Mouse (Mus musculus) B cell, adult 2 months (primary cell): ENCODE results near the gene Naglu.

ENCODE experiments used
- DNase-seq, 2 experiments: peaks; one replicate each; pipeline ENCODE4 v3.0.0; 2022

Gene Naglu

DNA sequence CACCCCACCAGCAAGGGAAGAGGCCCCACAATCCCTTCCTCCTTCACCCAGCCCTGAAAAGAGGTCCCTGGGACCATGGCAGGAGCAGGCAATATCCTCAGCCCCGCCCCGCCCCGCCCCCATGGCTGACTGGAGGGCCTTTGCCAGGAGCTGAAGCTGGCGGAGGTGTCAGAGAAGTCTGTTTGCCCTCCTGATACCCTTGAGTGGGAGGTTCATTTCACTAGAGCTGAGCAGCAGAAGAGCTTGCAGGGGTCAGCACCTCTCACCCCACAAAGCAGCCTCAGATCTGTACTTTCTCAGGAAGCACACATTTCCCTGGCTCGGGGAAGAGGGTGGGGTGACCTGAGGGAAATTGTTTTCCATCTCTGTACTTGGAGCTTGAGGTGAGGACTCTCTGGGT, 11.1 kb upstream of the Naglu start:
- DNase-seq, result no peak

DNA sequence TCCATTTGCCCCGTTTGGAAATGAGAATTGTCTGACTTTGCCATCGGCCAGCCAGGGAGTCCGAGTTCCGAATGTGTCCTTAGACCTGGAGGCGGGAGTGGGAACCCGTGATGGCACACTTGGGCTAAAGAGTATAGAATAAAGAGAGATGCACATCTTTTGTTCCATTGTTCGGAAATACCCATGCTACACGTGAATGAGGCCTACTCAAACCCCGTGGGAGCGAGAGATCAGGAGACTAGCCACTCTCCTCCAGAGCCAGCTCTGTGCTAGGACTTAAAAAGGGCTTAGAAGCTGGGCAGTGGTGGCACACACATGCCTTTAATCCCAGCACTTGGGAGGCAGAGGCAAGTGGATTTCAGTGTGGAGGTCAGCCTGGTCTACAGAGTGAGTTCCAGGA, 10.3 kb upstream of the Naglu start:
- DNase-seq, result no peak

DNA sequence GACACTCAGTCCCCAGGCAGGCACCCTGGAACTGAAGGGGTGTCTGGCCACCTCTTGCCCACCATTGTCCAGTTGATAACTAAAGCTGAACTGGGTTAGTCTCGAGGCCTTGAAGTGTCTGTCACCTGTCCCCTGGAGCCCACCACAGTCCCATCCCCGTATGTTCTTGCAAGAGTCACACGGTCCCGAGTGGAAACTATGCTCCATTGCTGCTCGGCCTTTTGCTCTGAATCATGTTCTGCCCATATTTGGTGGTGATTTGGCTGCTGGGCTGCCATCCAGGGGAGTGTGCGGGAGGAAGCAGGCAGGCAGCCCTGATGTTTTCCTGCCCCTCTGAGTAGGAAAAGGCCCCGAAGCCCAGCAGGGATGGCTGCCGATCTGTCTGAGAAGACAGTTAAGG, 9.7 kb upstream of the Naglu start:
- DNase-seq, result no peak

DNA sequence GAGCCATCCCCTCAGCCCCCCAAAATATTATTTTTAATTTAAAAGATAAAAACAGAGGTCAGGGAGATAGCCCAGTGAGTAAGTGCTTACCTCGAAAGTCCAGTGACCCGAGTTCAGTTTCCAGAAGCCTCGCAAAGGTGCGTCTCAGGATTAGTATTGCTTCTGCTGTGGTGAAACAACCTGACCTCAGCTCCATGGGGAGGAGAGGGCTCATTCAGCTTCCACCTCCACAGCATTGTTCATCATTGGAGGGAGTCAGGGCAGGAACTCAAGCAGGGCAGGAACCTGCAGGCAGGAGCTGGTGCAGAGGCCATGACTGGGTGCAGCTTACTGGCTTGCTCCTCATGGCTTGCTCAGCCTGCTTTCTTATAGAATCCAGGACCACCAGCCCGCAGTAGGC, 8.8 kb upstream of the Naglu start:
- no peak for DNase-seq

DNA sequence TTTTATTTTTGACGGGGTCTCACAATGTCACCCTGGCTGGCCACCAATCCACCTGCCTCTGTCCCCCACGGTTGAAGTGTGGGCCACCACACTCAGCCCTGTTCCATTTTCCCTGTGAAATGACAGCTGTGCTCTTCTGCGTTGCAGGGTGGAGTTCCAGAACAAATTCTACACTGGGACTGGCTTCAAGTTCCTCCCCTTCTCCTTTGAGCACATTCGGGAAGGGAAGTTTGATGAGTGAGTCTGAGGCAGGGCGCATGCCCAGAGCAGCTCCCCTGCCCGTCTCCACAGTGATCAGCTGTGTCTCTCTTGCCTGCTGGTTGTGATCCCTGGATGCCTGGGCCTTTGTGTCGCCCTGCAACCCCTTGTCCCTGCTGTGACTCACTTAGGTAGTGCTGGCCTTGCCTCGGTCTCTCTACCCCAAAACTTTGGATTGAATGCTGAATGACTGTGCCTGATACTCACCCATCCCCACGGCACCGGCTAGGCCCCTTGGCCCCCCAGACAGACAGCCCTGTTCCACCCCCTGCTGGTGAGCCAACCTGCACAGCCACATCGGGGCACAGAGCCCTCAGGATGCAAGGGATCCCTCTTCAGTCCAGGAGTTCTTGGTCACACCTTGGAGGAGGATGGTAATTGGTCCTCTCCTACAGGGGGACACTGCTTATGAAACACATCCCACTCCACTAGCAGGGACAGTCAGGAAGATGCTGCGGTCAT, 7.5 kb upstream of the Naglu start:
- DNase-seq, result no peak

DNA sequence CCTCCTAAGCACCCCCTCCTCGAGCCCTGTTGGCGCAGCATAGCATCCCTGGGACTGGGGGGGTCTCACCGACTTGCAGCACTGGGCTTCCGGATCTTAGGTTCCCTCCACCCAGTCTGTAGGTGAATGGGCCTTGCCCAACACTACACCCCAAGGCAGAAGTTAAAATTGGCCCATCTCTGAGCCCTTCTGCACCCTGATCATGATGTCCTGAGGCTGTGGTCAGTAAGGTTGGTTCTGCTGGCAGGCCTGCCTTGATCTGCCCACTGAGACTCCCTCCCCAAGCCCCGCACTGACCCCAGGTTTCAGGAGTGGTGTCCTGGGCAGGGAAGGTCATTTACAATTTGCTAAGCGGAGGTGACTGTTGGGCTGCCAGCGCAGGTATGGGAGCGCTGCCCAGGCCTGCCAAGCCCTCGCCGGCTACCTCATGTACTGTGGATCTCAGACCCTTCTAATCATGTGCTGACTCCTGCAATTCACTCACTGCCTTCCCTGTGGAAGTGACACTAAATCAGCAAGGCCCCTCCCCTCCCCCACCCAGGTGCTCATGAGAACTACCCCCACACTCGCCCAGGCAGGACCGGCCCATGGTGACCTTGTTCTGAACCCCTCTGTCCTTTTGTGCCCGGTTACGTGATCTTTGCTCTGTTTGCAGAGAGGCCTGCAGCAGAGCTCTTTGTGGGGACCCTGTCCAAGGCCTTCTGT, 6.7 kb upstream of the Naglu start:
- no peak for DNase-seq

DNA sequence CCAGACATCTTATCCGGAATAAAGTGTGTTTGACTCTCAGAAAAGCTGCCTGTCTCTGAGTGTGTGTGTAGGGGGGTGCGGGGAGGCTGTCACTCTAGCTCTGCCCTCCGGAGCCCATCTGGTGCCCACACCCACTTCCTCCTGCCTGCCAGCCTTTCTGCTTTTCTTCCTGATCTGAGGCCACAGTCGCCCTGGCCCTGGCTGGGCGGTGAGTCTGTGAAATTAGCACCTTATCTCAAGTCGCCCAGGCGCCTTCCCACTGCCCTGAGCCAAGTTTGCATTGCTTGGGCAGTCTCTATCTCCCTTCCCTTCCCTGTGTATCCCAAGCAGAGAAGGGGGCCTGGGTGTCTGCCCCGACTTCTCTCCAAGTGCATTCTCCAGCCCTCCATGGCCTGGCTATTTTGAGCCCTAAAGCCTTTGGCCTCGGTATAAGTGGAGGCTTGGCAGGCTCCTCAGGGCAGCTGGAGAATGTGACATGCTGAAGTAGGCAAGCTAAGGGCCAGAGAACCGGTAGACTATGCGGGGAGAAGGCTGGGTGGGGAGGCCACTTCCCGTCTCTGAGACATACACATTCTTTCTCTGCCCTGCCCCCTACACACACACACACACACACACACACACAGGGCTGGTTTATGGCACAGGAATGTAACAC, 6.0 kb upstream of the Naglu start:
- DNase-seq, result peak; percentile 62 to 65

DNA sequence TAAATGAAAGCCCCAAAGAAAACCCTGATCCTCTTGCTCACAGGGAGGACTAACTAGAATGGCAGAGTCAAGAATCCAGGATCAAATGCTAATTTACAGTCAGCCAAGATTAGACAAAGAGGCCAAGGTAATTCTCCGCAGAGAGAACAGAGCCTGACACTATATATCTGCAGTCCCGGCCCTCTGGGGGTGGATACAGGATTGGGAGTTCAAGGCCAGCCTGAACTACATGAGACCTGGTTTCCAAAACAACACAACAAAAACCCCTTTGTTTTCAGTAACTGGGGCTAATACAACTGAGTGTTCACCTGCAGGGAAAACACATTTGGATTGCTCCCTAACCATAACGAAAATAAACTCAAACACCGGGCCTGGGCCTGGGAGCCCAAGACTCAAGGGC, 5.3 kb upstream of the Naglu start:
- DNase-seq, result no peak

DNA sequence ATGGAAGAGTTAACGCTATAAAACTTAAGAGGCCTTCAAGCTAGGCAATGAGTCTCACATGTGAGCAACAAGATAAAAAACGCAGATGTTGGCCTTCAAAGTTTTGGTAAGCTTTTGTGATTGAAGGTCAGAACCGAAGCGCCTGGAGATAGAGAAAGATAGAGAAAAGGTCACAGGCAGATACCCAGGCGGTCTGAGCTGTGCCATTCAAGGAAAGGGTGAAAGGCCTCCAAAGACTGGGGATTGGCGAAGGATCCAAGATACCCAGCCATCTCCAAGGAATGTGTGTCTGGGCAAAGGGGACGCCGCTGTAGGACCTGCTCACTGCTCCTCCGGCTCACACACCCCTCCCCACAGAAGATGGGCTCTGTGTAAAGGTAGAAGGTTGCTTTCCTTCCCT, 4.8 kb upstream of the Naglu start:
- DNase-seq, result no peak

DNA sequence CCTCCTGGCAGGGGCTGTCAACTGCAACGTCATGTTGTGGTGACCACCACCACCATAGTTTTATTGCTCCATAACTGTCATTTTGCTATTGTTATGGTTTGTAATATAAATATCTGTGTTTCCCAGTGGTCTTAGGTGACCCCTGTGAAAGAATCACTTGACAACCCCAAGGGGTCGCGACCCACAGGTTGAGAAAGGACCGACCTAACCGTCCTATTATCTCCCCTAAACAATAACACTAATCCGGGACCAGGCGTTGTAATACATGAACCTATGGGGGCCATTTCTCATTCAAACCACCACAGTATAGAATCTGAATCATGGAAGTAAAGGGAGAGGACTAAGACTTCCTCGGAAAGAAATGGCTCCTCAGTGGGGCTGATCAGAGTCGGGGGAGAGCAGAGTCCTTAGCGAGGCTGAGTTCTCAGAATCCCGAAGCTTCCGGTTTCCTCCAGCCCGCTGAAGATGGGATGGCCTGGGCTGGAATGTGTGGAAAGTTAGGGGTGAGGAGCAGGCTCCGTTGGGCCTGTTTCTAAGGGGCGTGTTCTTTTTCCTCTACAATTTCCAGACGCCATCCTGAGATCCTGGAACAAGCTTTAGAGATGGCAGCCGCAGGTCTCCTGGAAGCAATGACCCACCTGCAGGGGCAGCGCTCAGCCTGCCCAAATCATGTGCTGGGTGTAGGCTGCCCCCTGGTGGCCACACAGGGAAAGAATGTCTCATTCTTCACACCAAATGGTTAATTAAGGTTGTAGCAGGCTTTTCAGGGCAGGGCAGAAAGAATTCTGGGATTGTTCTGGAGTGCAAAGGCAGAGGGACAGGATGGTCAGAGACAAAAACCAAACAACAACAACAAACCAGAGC, 3.0 kb upstream of the Naglu start:
- peak; percentile 90 to 91 for DNase-seq

DNA sequence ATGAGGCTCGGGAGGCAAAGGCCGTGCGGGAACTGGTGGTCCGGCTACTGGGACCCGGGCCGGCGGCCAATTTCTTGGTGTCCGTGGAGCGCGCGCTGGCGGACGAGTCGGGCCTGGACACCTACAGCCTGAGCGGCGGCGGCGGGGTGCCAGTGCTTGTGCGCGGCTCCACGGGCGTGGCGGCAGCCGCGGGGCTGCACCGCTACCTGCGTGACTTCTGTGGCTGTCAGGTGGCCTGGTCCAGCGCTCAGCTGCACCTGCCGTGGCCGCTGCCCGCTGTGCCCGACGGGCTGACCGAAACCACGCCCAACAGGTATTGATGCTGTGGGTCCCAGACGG, 346 bp downstream of the Naglu start:
- no peak for DNase-seq

DNA sequence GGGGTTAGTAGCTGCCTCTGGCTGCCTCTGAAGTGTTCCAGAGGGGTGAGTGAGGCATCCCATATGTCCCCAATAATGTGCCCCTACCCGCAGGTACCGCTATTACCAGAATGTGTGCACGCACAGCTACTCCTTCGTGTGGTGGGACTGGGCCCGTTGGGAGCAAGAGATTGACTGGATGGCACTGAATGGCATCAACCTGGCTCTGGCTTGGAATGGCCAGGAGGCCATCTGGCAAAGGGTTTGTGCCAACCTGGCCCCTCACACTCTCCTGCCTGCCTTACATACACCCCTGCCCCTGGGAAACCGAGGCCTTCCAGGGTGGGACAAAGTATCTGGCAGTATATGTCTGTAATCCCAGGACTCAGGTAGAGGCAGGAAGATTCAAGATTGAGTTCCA, 1.2 kb downstream of the Naglu start:
- no peak for DNase-seq

DNA sequence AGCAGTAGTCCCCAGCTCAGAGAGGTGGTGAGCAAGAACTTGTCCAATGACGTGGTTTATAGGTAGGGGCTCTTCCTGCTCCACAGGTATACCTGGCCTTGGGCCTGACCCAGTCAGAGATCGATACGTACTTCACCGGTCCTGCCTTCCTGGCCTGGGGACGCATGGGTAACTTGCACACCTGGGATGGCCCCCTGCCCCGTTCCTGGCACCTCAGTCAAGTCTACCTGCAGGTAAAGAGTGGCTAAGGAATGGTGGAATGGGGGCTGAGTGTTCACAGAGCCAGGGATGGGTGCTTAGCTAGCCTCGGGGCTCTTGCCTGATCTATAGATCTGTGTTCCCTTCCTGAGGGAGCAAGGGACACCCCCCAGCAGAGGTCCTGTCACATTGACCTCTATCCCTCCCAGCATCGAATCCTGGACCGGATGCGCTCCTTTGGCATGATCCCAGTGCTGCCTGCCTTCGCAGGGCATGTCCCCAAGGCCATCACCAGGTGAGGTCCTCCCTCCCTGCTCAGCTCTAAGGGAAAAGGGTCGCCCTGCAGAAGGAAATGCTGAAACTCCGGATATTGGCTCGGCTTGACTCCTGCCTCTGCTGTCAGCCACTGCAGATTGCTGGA, 2.1 kb downstream of the Naglu start:
- DNase-seq, result no peak

DNA sequence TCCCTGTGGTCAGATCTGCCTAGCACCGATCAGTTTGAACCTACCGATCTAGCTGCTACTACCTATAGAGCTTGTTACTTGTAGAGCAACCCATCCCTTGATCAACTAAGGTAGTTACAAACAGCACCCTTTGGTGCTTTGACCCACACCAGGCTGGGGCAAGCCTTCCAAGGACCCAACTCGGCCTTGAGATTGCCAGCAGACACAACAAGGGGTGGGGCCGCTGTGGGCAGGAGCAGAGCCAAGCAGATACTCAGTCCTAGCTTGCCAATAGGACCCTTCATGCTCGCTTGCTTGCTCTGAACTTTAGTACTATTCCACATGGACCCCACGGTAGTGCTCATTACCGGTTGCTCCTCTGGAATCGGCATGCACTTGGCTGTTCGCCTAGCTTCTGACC, 8.3 kb downstream of the Naglu start, which contains the start of gene Hsd17b1:
TSS of gene Hsd17b1 (plus strand) at position 291 of the 400 bp plus-strand sequence.
- no peak for DNase-seq

DNA sequence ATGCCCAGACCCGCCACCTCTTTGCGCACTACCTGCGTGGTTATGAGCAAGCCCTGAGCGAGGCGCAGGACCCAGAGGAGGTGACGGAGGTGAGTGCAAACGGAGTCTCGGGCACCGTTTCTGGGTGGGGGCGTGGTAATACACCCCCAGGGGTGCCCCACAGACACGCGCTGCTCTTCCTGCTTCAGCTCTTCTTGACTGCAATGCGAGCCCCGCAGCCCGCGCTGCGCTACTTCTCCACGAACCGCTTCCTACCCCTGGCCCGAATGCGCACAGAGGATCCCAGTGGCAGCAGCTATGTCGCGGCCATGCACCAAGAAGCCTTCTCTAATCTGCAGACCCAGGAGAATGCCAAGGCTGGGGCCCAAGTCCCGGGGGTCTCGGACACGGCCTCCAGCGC, 9.9 kb downstream of the Naglu start:
- no peak for DNase-seq

DNA sequence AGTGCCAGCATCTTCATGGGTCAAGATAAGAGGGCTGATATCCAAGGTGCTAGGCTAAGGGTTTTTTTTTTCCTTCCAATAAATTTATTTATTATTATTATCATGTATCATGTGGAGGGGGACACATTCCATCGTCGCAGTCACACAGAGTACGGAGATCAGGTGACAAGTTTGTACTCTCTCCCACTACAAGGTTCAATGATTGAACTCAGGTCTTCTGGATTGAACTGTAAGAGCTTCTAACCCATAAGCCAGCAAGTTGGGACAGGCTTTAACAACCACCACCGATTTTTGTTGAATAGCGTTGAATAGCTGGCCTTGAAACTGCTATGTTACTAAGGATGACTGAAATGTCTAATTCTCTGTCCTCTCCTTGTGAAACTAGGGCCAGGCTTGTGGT, 10.6 kb downstream of the Naglu start:
- no peak for DNase-seq

DNA sequence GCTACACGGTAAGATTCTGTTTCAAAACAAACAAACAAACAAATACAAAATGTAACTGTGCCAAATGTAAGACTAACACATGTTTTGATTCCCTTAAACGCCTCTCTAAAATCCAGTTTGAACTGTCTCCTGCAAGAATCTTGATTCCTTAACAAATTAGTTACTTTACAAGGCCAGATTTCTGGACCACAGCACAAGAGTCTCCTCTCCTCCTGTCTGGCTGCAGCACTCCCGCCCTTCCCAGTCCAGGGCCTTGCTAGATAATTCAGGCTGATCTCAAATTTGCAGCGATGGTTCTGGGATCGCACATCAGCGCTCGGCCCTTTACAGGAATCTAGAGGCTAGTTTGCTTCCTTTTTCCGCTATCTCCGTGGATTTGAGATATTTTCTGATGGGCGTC, 11.8 kb downstream of the Naglu start:
- no peak for DNase-seq

DNA sequence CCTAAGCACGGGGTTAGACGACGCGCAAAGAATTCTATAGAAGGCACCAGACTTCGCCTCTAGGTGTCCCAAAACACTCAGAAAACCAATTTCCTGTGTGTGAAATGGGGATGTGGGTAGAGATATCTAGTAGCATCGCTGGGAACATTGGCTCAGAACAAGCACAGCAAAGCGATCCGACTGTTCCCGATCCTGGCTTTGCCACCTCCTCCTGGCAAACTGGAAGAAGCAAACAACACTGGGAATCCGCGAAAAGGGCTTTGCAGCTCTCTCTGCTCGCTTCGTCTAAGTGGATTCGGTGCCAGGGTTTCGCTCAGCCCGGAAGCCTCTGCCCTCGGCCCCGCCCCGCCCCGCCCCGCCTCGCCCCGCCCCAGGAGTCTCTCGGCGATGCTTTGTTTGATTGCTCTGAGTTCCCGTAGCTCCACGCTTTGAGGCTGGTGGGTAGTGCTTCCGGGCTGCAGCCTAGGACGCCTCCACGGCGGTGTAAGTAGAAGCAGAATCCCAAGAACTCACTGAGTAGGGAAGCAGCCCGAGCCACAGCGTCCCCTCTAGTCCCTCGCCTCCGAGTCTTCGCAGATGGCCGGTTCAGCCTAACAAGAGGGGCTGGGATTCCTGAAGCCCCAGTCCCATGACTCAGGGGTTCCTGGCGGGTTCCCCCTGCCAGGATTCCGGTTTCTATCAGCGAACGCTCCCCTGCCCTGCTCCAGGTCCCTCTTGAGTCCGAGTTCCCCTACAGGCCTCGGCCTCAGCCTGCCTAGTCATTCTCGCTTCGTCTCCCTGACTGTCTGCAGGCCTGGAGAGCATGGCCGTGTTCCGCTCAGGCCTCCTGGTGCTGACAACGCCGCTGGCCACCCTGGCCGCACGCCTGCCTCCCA, 12.6 kb downstream of the Naglu start, which contains the start of gene Coasy:
TSS of gene Coasy (plus strand) at position 358 of the 875 bp plus-strand sequence.
- DNase-seq, result peak; percentile 80 to 85

DNA sequence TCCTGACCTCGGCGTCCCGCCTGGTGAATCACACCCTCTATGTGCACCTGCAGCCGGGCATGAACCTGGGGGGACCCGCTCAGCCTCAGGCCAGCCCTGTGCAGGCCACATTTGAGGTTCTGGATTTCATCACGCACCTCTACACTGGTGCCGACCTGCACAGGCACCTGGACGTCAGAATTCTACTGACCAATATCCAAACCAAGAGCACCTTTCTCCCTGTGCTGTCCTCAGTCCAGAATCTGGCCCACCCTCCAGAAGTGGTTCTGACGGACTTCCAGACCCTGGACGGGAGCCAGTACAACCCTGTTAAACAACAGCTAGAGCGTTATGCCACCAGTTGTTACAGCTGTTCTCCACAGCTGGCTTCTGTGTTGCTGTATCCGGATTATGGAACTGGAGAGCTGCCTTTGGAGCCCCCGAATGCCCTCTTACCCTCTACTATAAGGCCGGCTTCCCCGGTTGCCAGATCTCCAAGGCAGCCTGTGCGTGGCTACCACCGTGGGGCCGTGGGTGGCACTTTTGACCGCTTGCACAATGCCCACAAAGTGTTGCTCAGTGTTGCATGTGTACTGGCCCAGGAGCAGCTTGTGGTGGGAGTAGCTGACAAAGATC, 13.4 kb downstream of the Naglu start:
- no peak for DNase-seq

DNA sequence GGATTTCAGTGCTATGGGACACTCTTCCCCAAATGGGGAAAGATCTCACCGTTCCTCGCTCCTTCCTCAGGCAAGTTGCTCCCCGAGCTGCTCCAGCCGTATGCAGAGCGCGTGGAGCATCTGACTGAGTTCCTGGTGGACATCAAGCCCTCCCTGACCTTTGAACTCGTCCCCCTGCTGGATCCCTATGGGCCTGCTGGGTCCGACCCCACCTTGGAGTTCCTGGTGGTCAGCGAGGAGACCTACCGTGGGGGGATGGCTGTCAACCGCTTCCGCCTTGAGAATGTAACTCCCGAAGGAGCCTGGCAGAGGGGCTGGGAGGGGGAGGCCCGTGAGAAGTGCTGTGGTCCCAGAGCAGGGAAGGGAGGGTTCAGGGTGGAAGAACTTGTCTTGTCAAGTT, 14.4 kb downstream of the Naglu start:
- no peak for DNase-seq

DNA sequence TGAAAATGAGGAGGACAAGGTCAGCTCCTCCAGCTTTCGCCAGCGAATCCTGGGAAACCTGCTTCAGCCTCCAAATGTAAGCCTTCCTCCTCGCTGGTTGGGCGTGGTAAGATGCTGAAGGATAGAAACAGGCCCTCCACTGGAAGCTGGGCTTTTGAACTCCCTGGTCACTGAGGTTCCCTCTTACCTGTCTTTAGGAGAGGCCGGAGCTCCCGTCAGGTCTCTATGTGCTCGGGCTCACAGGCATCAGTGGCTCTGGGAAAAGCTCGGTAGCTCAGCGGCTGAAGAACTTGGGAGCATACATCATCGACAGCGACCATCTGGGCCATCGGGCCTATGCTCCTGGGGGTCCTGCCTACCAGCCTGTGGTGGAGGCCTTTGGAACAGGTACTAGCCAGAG, 15.0 kb downstream of the Naglu start:
- no peak for DNase-seq
